ENCODE assay signal across 18 mouse cellular contexts in the genomic region with DNA sequence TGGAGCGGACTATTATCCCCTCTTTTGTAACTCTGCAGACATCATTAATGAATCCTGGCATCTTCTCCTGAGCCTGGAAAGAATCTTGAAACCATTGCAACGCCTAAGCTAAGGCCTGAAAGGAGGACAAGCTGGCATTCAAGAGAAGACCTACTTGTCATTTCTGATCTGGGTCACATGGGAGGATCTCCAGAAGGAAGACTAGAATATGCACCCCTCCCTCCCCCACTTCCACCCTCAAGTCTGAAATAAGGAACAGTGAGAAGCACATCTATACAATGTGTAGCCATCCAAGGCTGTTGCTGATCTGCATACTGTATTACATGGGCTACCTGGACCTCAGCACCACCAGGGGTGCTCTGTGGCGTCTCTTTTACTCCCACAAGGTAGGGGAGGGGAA.
"Had no signal": no experiment of that assay in that cellular context is flagged by ENCODE, and none has a peak within 500 bp of the region (broad histone marks: within the 10 kb centered on the region; RNA-seq: fewer than 3 reads in every experiment).

No protein-coding gene starts in this region.

- H3K4me2 ChIP-seq: lung, embryonic 15.5 days; midbrain, embryonic 11.5 days; midbrain, embryonic 13.5 days; midbrain, embryonic 15.5 days; neural tube, embryonic 12.5 days; stomach, embryonic 15.5 days had no signal

- H3K4me3 ChIP-seq: lung, embryonic 15.5 days; megakaryocyte, embryonic 14.5 days; midbrain, embryonic 13.5 days; midbrain, embryonic 15.5 days; neural tube, embryonic 12.5 days; stomach, embryonic 15.5 days had no signal

- H3K27ac ChIP-seq: lung, embryonic 15.5 days; macrophage; midbrain, embryonic 13.5 days; midbrain, embryonic 15.5 days; neural tube, embryonic 12.5 days; stomach, embryonic 15.5 days; stomach, postnatal 0 days had no signal

- ATAC-seq: liver, postnatal 0 days; lung, postnatal 0 days; midbrain, embryonic 13.5 days; midbrain, embryonic 15.5 days had no signal

- H3K9ac ChIP-seq: liver, postnatal 0 days; lung, embryonic 15.5 days; midbrain, embryonic 13.5 days; midbrain, embryonic 15.5 days; neural tube, embryonic 12.5 days; stomach, embryonic 15.5 days had no signal

- H3K36me3 ChIP-seq: lung, embryonic 15.5 days; midbrain, embryonic 13.5 days; midbrain, embryonic 15.5 days; neural tube, embryonic 12.5 days; stomach, embryonic 15.5 days had no signal

- H3K27me3 ChIP-seq: lung, embryonic 15.5 days; megakaryocyte, embryonic 14.5 days; midbrain, embryonic 13.5 days; midbrain, embryonic 15.5 days; neural tube, embryonic 12.5 days; stomach, embryonic 15.5 days had no signal

- DNase-seq: liver, postnatal 0 days; lung, adult 2 months; lung, postnatal 14 days; lung, postnatal 36 days; right cerebral cortex, postnatal 14 days; thymus, adult 2 months; thymus, postnatal 25 days; thymus, postnatal 4 days had no signal

- H3K4me1 ChIP-seq: megakaryocyte, embryonic 14.5 days; stomach, embryonic 15.5 days had no signal

- H3K9me3 ChIP-seq: lung, embryonic 15.5 days; megakaryocyte, embryonic 14.5 days; midbrain, embryonic 13.5 days; midbrain, embryonic 15.5 days; neural tube, embryonic 12.5 days; stomach, embryonic 15.5 days had no signal
